Mouse (Mus musculus) stomach, embryonic 16.5 days (tissue): ENCODE data around the gene Clip2. TPM values are rescaled to one million over a fixed set of nuclear protein-coding genes. Genes with fewer than 3 reads are reported as not detected.

Source experiments
- ATAC-seq: fragments of 200-750 bp; cut with Nextera tagmentation; 2 replicates; pipeline ENCODE4 v1.8.0; 2017; ENCODE audit warnings: moderate number of reproducible peaks, moderate TSS enrichment; ENCODE audit not compliant: insufficient read depth, low FRiP score
- H3K27ac ChIP-seq: fragments of 300-500 bp; sonication (generic); 2 replicates; pipeline ENCODE4 v1.5.1; 2014; ENCODE audit warnings: low read length
- H3K27me3 ChIP-seq: fragments of 300-500 bp; sonication (generic); 2 replicates; pipeline ENCODE4 v1.6.1; 2014; ENCODE audit warnings: low read length, control low read depth, mixed read lengths; ENCODE audit not compliant: control insufficient read depth, insufficient read depth
- H3K36me3 ChIP-seq: fragments of 300-500 bp; sonication (generic); 2 replicates; pipeline ENCODE4 v1.6.1; 2014; ENCODE audit warnings: low read length; ENCODE audit not compliant: control insufficient read depth, insufficient read depth
- H3K4me1 ChIP-seq: fragments of 300-500 bp; sonication (generic); 2 replicates; pipeline ENCODE4 v1.6.1; 2014; ENCODE audit warnings: low read length, control low read depth, mixed read lengths; ENCODE audit not compliant: control insufficient read depth, insufficient read depth
- H3K4me2 ChIP-seq: fragments of 300-500 bp; sonication (generic); 2 replicates; pipeline ENCODE4 v1.6.1; 2014; ENCODE audit warnings: low read depth, low read length, mixed read lengths
- H3K4me3 ChIP-seq: fragments of 300-500 bp; sonication (generic); replicated peaks from 2 replicates; pipeline ENCODE4 v1.5.1; 2014; ENCODE audit warnings: mild to moderate bottlenecking, low read length
- H3K9ac ChIP-seq: fragments of 300-500 bp; sonication (generic); 2 replicates; pipeline ENCODE4 v1.6.1; 2014; ENCODE audit warnings: low read length
- H3K9me3 ChIP-seq: fragments of 300-500 bp; sonication (generic); replicated peaks from 2 replicates; pipeline ENCODE4 v1.6.1; 2016; ENCODE audit warnings: low read length, control low read depth; ENCODE audit not compliant: control insufficient read depth
- whole genome bisulfite sequencing: fragments of 180-500 bp; shearing (Covaris S2); extraction: QIAGEN DNeasy Blood & Tissue Kit; methylation state at CpG from one replicate; pipeline ENCODE4 v1.1.7; 2014; 5-methylcytosine and 5-hydroxymethylcytosine counted together
- polyA plus RNA-seq: library from polyadenylated mRNA; unstranded; fragments of >200 nt; fragmentation: Nextera tagmentation; extraction: Ambion mirVana; gene quantifications from 2 replicates; pipeline ENCODE4 v1.2.1, GENCODE M21; 2015

Clip2 gene
- polyA plus RNA-seq, 1 experiment from 2014 or later, result 2.9 TPM

DNA sequence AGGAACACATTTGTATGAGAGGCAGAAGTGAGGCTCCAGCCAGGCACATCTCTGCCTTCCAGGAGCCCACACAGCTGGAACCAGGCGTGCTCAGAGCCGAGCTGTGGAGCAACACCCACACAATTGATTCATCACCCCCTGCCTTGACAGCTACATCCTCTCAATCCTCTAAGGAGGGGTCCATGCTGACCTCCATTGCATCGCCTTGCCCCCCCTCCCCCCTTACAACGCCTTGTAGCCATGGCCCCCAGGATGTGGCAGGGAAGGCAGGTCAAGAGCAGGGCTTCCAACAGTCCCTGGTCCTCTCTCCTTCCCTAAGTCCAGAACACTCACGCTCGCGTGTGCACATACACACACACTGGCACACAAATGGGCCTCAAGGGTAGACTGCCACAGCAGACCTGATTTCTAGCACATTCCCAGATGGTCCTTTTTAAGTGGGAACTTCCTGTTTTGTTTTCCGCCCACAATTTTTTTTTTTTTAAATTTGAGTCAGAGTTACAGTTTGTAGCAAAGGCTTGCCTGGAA is 16.8 kb upstream of the Clip2 start:
- Histone ChIP-seq H3K4me2 (no peak overlapping the region), H3K4me1 (peaks cover 3% of the 10 kb centered on the region), H3K27me3 (no peaks in the 10 kb centered on the region), H3K9ac (no peak overlapping the region), H3K27ac (peak overlapping the region; percentile 83), H3K4me3 (no peak overlapping the region), H3K36me3 (no peaks in the 10 kb centered on the region), H3K9me3 (no peaks in the 10 kb centered on the region)
- ATAC-seq, result peak; percentile 41; the same call in 1 of the 2 replicates
- 40% methylated on average over 8 of the region's 8 CpGs for WGBS

DNA sequence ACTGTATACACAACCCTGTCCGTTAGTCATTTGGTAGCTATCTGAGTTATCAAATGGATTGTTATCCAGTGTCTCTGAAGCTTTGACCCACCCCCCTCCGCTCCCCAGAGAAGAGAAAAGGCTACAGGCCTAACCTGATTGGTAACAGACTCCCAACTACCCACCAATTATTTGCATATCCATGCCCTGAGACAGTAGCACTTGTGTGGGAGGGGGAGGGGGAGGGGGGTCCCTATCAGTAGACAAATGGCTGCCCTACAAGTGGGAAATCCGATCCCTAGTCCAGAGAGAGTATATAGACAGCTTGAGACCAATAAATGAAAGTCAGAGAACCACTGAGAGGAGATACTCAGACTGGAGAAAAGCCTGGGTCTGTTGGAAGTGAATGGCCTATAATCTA is 15.8 kb upstream of the Clip2 start:
- Histone ChIP-seq H3K27ac (peak overlapping the region; percentile 83; the same call in 1 of the 2 replicates), H3K27me3 (no peaks in the 10 kb centered on the region), H3K4me3 (no peak overlapping the region), H3K4me2 (no peak overlapping the region), H3K9ac (no peak overlapping the region), H3K9me3 (no peaks in the 10 kb centered on the region), H3K4me1 (peaks cover 3% of the 10 kb centered on the region), H3K36me3 (no peaks in the 10 kb centered on the region)
- 77% methylated on average over 3 of the region's 3 CpGs for WGBS
- ATAC-seq, result no peak

DNA sequence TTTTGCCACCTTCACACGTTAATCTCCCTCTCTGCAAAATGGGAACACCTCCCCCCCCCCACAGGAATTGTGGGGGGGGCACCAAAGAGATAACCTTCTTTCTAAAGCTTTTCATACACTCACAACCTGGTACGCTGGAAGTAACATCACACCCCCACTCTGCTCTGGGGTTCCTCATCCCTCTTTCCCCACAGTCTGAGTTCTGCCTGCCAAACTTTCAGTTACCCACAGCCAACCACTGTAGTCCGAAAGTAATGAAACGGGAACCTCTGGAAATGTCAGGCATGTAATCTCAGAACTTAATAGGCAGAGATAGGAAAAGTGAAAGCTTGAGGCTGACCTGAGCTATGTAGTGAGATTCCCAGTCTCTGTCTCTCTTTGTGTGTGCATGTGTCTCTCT is 15.2 kb upstream of the Clip2 start:
- 82% methylated on average over 4 of the region's 4 CpGs for WGBS
- H3K4me1 ChIP-seq, result peaks cover 2% of the 10 kb centered on the region
- no peak overlapping the region for H3K9ac ChIP-seq
- H3K4me3 ChIP-seq, result no peak overlapping the region
- H3K27me3 ChIP-seq, result no peaks in the 10 kb centered on the region
- no peak for ATAC-seq
- H3K27ac ChIP-seq, result no peak overlapping the region
- H3K4me2 ChIP-seq, result no peak overlapping the region
- H3K9me3 ChIP-seq, result no peaks in the 10 kb centered on the region
- H3K36me3 ChIP-seq, result no peaks in the 10 kb centered on the region

DNA sequence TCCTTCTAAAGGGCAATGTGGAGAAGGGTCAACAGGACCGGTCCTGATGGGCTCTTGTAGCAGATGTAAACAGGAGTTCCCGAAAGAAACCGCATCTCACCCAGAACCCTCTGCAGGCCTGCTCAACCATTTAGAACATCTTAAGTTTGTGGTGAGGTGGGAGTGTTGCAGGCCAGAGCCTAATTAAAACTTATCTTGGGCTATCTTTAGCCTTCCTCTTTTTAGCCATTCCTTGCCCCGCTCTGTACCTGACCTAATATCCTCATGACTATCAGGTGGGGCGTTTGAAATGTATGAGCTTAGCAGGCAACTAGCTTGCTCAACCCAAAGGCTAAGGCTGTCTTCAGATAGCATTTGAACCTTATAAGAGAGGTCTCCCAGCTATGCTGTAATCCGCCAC is 13.5 kb upstream of the Clip2 start:
- ATAC-seq, result no peak
- H3K4me2 ChIP-seq, result no peak overlapping the region
- no peak overlapping the region for H3K9ac ChIP-seq
- 88% methylated on average over 6 of the region's 6 CpGs for WGBS
- no peak overlapping the region for H3K27ac ChIP-seq
- no peak overlapping the region for H3K4me3 ChIP-seq
- H3K9me3 ChIP-seq, result no peaks in the 10 kb centered on the region
- no peaks in the 10 kb centered on the region; the same call in 1 of the 2 replicates for H3K4me1 ChIP-seq
- H3K36me3 ChIP-seq, result no peaks in the 10 kb centered on the region
- H3K27me3 ChIP-seq, result no peaks in the 10 kb centered on the region

DNA sequence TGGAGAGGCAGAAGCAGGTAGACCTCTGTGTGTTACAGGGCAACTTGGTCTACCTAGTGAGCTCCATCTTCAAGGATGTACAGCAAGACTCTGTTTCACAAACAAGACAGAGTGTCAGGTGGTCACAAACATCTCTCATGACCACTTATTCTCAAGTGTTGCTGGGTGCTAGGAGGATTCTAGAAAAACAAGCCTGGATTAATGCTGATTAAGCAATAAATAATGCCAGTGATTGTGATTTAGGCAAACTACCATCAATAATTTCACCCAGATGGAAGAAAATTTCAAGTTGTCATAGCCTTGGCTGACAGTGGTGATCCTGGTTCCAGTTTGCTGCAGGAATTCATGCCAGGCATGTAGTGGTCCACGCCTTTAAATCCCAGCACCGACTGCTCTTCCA is 12.0 kb upstream of the Clip2 start:
- Histone ChIP-seq H3K4me2 (no peak overlapping the region), H3K27me3 (no peaks in the 10 kb centered on the region), H3K27ac (no peak overlapping the region), H3K4me1 (no peaks in the 10 kb centered on the region), H3K36me3 (no peaks in the 10 kb centered on the region), H3K9ac (no peak overlapping the region), H3K9me3 (no peaks in the 10 kb centered on the region), H3K4me3 (no peak overlapping the region)
- ATAC-seq, result no peak
- 96% methylated on average over 2 of the region's 2 CpGs for WGBS

DNA sequence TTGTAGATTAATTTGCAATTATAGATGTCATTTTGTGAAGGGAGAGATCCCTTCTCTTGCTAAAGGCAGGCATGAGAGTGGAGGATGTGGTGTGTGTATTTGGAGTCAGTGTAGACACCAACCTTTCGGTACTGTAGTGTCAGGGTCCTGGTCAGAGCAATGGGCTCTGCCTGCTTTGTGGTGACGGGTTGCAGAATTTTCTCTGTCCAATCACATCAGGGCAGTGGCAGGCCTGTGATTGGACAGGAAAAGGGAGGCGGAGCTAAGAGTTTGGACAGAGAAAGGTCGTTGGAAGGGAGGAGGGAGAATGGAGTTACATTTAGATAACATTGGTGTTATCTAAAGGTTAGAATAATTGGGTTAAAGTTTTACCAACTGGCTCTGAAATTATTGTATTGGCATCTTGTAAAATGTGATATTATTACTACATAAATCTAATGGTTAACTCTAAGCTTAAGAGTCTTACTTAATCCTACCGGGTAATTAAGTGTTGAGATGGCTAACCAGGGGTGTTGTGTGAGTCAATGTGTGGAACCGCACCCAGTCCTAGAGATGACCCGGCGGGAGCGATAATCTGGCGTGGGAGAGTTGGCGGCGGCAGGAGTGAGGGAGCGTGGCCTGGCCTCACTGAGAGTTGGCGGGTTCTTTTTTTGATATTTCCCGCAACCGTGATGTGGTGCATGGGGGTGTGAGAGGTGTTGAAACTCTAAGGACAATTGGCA is 8.4 kb upstream of the Clip2 start:
- ATAC-seq, result peak; percentile 49; the same call in 1 of the 2 replicates

DNA sequence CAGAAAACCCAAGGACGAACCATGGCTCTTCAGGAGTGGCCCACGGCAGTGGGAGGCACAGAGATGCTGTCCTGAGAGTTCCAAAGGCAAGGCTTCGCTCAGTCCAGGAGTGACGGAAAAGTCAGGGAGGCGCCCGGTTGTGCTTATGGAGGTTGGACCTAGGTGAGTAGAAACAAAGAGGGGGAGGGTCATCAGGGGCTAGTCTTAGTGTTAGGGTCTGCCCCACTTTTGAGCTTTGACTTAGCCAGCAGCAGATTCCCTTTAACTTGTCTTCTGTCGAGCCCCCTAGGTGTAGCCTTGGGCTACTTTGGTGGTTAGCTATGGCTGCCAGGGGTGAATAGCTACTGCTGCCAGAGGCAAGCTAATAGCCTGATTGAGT is 7.8 kb upstream of the Clip2 start, which contains the start of gene Syna:
TSS of gene Syna (minus strand) at position 101 of the 379 bp plus-strand sequence.
- Histone ChIP-seq H3K27me3 (no peaks in the 10 kb centered on the region), H3K4me3 (no peak within 1 kb of the TSS), H3K36me3 (no peaks in the 10 kb centered on the region), H3K9me3 (no peaks in the 10 kb centered on the region), H3K4me2 (no peak within 1 kb of the TSS), H3K4me1 (no peaks in the 10 kb centered on the region), H3K9ac (no peak within 1 kb of the TSS), H3K27ac (no peak within 1 kb of the TSS)
- 82% methylated on average over 7 of the region's 7 CpGs for WGBS
- no peak for ATAC-seq

More for the DNA sequence above, 8.4 kb upstream of the Clip2 start:
- no peak overlapping the region for H3K27ac ChIP-seq
- H3K27me3 ChIP-seq, result no peaks in the 10 kb centered on the region
- no peaks in the 10 kb centered on the region for H3K4me1 ChIP-seq
- 73% methylated on average over 16 of the region's 16 CpGs for WGBS
- H3K4me3 ChIP-seq, result no peak overlapping the region
- H3K4me2 ChIP-seq, result no peak overlapping the region
- no peaks in the 10 kb centered on the region for H3K36me3 ChIP-seq
- H3K9ac ChIP-seq, result no peak overlapping the region
- H3K9me3 ChIP-seq, result no peaks in the 10 kb centered on the region

DNA sequence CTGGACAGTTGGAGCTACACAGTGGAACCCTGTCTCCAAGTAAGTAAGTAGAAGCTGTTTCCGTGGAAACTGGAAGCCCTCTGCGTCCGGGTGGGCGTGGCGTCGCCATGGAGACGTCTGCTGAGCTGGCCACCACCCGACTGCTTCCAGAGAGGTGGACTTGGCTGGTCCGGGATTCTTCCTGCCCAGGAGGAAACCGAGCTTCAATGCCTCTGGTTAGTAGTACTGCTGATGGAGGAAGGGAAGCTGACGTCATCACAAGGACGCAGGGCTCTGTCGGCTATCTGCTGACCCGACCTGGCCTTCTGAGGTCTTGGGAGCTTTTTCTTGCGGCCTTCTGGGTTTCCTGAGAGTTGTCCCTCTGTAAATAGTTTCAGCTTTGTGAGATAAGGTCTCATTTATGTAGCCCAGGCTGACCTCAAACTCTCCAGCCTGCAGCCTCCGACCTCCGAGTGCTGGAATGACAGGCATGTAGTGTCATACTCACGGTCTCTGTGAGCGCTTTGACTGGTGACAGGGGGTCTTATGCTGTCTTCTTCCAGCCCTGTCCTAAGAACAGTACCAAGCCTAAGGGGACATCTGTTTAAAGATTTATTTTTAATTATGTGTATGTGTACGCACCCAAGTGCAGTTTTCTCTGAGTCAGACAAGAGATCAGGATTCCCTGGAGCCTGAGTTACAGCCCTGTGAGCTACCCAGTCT is 3.4 kb upstream of the Clip2 start:
- H3K4me2 ChIP-seq, result peak overlapping the region; percentile 27
- 9% methylated on average over 20 of the region's 20 CpGs for WGBS
- H3K36me3 ChIP-seq, result no peaks in the 10 kb centered on the region
- H3K27me3 ChIP-seq, result no peaks in the 10 kb centered on the region
- H3K9ac ChIP-seq, result no peak overlapping the region
- peaks cover 16% of the 10 kb centered on the region for H3K4me1 ChIP-seq
- H3K4me3 ChIP-seq, result no peak overlapping the region
- no peak for ATAC-seq
- no peaks in the 10 kb centered on the region for H3K9me3 ChIP-seq
- H3K27ac ChIP-seq, result peak overlapping the region; percentile 28; the same call in 1 of the 2 replicates

DNA sequence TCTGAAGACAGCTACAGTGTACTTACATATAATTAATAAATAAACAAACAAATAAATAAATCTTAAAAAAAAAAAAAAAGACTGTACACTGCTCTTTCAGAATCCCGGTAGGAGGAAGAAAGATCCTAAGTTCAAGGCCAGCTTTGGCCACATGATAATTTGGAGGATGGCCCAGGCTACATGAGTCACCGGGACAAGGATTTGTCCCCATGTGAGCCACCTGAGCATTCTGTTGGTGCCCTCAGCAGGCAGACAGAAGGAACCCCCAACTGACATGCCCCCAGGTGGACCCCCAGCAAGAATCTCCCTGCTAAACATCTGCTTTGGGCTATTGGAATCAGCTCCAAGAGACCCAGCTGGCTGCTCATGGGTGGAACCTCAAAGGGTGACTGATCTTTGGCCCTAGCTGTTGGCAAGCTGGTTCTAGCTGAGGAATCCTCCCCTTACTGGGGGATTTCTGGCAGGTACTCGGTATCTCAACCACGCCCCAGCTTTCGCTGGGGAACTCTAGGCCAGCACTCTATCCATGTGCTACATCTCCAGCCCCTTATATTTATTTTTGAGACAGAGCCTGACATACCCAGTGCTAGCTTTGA is 1.8 kb upstream of the Clip2 start:
- no peak overlapping the region for H3K4me2 ChIP-seq
- peaks cover 19% of the 10 kb centered on the region for H3K4me1 ChIP-seq

More for the DNA sequence above, 1.8 kb upstream of the Clip2 start:
- Histone ChIP-seq H3K27me3 (no peaks in the 10 kb centered on the region), H3K9ac (no peak overlapping the region), H3K36me3 (no peaks in the 10 kb centered on the region), H3K9me3 (no peaks in the 10 kb centered on the region), H3K4me3 (no peak overlapping the region), H3K27ac (no peak overlapping the region)
- 79% methylated on average over 5 of the region's 5 CpGs for WGBS
- no peak for ATAC-seq
